Mouse (Mus musculus) heart, adult 2 months (tissue): ENCODE measurements at regions not wholly inside any gene's neighbourhood (a gene's known extent, or its start where the extent isn't known, plus 50 kb on each side); places are given as distances from the start of the nearest gene placed in this dataset.

Source experiments
- DNase-seq, 2 experiments: peaks; one replicate each; pipeline ENCODE4 v3.0.0; 2021
- H3K27ac ChIP-seq: fragments of 200-600 bp; 2 replicates; pipeline ENCODE4 v1.8.1; 2022
- H3K27me3 ChIP-seq: fragments of 200-500 bp; 2 replicates; pipeline ENCODE4 v1.6.1; 2012; ENCODE audit warnings: mild to moderate bottlenecking, low read length, inconsistent platforms, mixed read lengths; ENCODE audit not compliant: control insufficient read depth, insufficient read depth
- H3K36me3 ChIP-seq: fragments of 200-500 bp; 2 replicates; pipeline ENCODE4 v1.6.1; 2012; ENCODE audit warnings: low read length, inconsistent platforms; ENCODE audit not compliant: control insufficient read depth, insufficient read depth
- H3K4me1 ChIP-seq: fragments of 200-500 bp; 2 replicates; pipeline ENCODE4 v1.6.1; 2011; ENCODE audit warnings: low read length; ENCODE audit not compliant: control insufficient read depth, insufficient read depth
- H3K4me3 ChIP-seq: fragments of 200-600 bp; 2 replicates; pipeline ENCODE4 v1.8.1; 2022
- H3K79me2 ChIP-seq: fragments of 200-500 bp; replicated peaks from 2 replicates; pipeline ENCODE4 v1.6.1; 2012; ENCODE audit warnings: mild to moderate bottlenecking, inconsistent platforms, low read length, moderate library complexity, mixed read lengths; ENCODE audit not compliant: control insufficient read depth, insufficient read depth
- H3K9ac ChIP-seq: fragments of 200-500 bp; 2 replicates; pipeline ENCODE4 v1.6.1; 2012; ENCODE audit warnings: low read depth, mild to moderate bottlenecking, control low read depth, inconsistent platforms, low read length, mixed read lengths
- CTCF ChIP-seq: fragments of 200-600 bp; IDR thresholded peaks from 2 replicates; pipeline ENCODE4 v1.8.1; 2022; ENCODE audit warnings: antibody characterized with exemption, mild to moderate bottlenecking, moderate library complexity
- EP300 ChIP-seq: fragments of 200-500 bp; IDR thresholded peaks from 2 replicates; pipeline ENCODE4 v1.6.1; 2011; ENCODE audit warnings: low read depth, low read length, control low read depth; ENCODE audit not compliant: insufficient read depth
- POLR2A ChIP-seq: fragments of 200-500 bp; IDR thresholded peaks from 2 replicates; pipeline ENCODE4 v1.6.1; 2011; ENCODE audit warnings: mild to moderate bottlenecking, low read depth, low read length, control low read depth; ENCODE audit not compliant: insufficient read depth
- WGBS: fragments of 180-500 bp; shearing (Covaris S2); methylation state at CpG from one replicate; pipeline ENCODE4 v1.1.7; 2018; 5-methylcytosine and 5-hydroxymethylcytosine counted together
- intact Hi-C: fragments of 180-260 bp; cut with DNase I; formaldehyde crosslinking; loops from one replicate; pipeline ENCODE4 v1.15.1; 2025

GRCm38 (mm10) chr6:50037614-50038013 lies 72.4 kb upstream of the Mpp6 start:
- TF ChIP-seq EP300 (no peak), POLR2A (no peak), CTCF (no peak)
- 44% methylated on average over 4 of the region's 4 CpGs for WGBS
- intact Hi-C loops, result no loop called here
- no peak for DNase-seq
- no peaks in the 10 kb centered on the region for H3K4me1 ChIP-seq
- H3K27ac ChIP-seq, result no peak overlapping the region
- H3K36me3 ChIP-seq, result no peaks in the 10 kb centered on the region
- no peak overlapping the region for H3K9ac ChIP-seq
- H3K79me2 ChIP-seq, result no peaks in the 10 kb centered on the region
- H3K27me3 ChIP-seq, result no peaks in the 10 kb centered on the region
- H3K4me3 ChIP-seq, result no peak overlapping the region; the same call in 1 of the 2 replicates

GRCm38 (mm10) chr6:50038369-50038768 lies 71.7 kb upstream of the Mpp6 start:
- H3K4me1 ChIP-seq, result no peaks in the 10 kb centered on the region
- no peak overlapping the region for H3K9ac ChIP-seq
- TF ChIP-seq POLR2A, result no peak
- TF ChIP-seq EP300, result no peak
- TF ChIP-seq CTCF, result no peak
- H3K27ac ChIP-seq, result no peak overlapping the region
- H3K36me3 ChIP-seq, result no peaks in the 10 kb centered on the region
- no peak for DNase-seq
- intact Hi-C loops, result no loop called here
- no peak overlapping the region for H3K4me3 ChIP-seq
- H3K79me2 ChIP-seq, result no peaks in the 10 kb centered on the region
- 33% methylated on average over 3 of the region's 3 CpGs for WGBS
- no peaks in the 10 kb centered on the region for H3K27me3 ChIP-seq

GRCm38 (mm10) chr6:50041044-50041443 lies 69.0 kb upstream of the Mpp6 start:
- intact Hi-C loops, result no loop called here
- TF ChIP-seq CTCF (no peak), EP300 (no peak), POLR2A (no peak)
- Histone ChIP-seq H3K4me1 (no peaks in the 10 kb centered on the region), H3K27ac (no peak overlapping the region), H3K27me3 (no peaks in the 10 kb centered on the region), H3K4me3 (no peak overlapping the region), H3K79me2 (no peaks in the 10 kb centered on the region), H3K36me3 (no peaks in the 10 kb centered on the region), H3K9ac (no peak overlapping the region)
- DNase-seq, result no peak
- 88% methylated on average over 10 of the region's 10 CpGs for WGBS

DNA sequence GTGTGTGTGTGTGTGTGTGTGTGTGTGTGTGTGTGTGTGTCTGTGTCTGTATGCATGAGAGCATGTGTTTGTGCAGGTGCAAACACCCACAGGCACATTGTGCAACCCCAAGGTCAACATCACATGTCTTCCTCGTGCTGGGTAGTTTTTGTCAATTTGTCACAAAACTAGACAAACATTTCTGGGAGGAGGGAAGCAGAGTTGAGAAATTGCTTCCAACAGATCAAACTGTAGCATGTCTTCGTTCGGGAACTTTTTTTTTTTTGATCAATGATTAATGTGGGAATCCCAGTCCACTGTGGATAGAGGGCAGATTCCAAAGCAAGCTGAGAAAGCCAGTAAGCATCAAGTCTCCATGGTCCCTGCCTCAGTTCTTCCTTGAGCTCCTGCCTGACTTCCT lies 67.9 kb upstream of the Mpp6 start:
- Histone ChIP-seq H3K4me3 (no peak overlapping the region), H3K9ac (no peak overlapping the region), H3K4me1 (no peaks in the 10 kb centered on the region), H3K36me3 (no peaks in the 10 kb centered on the region), H3K27me3 (no peaks in the 10 kb centered on the region), H3K27ac (no peak overlapping the region), H3K79me2 (no peaks in the 10 kb centered on the region)
- no peak for TF ChIP-seq POLR2A
- TF ChIP-seq CTCF, result no peak
- no peak for TF ChIP-seq EP300
- intact Hi-C loops, result no loop called here
- WGBS, result 71% methylated on average over 3 of the region's 3 CpGs
- DNase-seq, result no peak

GRCm38 (mm10) chr6:50044165-50044564 lies 65.9 kb upstream of the Mpp6 start:
- Histone ChIP-seq H3K27me3 (no peaks in the 10 kb centered on the region), H3K4me1 (no peaks in the 10 kb centered on the region), H3K9ac (no peak overlapping the region), H3K79me2 (no peaks in the 10 kb centered on the region), H3K4me3 (no peak overlapping the region), H3K36me3 (no peaks in the 10 kb centered on the region), H3K27ac (no peak overlapping the region)
- whole genome bisulfite sequencing, result 70% methylated on average over 1 of the region's 1 CpGs
- TF ChIP-seq EP300 (no peak), CTCF (no peak), POLR2A (no peak)
- no peak for DNase-seq
- intact Hi-C loops, result no loop called here

- Histone ChIP-seq H3K27ac (no peak overlapping the region), H3K27me3 (no peaks in the 10 kb centered on the region), H3K36me3 (no peaks in the 10 kb centered on the region), H3K4me3 (no peak overlapping the region), H3K9ac (no peak overlapping the region), H3K79me2 (no peaks in the 10 kb centered on the region), H3K4me1 (no peaks in the 10 kb centered on the region)
- no peak for TF ChIP-seq CTCF
- no peak for TF ChIP-seq POLR2A
- TF ChIP-seq EP300, result no peak
- intact Hi-C loops, result no loop called here
- 44% methylated on average over 5 of the region's 5 CpGs for WGBS
- DNase-seq, result no peak
Measured at GRCm38 (mm10) chr6:50046721-50047120, 63.3 kb upstream of the Mpp6 start.
